8 mouse cellular contexts compared by ENCODE assay signal in genomic region chr17:74316309-74316863, GRCm38 (mm10). TPM values are rescaled to one million over a fixed set of nuclear protein-coding genes. Genes with fewer than 3 reads are reported as not detected.
DNase-seq lines count a peak whose midpoint lies in the region; ATAC-seq and TF ChIP-seq lines count a peak whose summit lies in the region.

No protein-coding gene starts in this region.

- H3K9ac ChIP-seq in ES-E14 (ENCODE audit: insufficient read depth, low read depth, low read length, poor library complexity, severe bottlenecking): peak overlapping the region; percentile 91
- peak overlapping the region; percentile 80 for H3K9ac ChIP-seq in forebrain, embryonic 15.5 days (replicated peaks)
- H3K9ac ChIP-seq in neural tube, embryonic 14.5 days (replicated peaks; ENCODE audit: low read depth, low read length): peak overlapping the region; percentile 72

- peak overlapping the region; percentile 62 for H3K4me2 ChIP-seq in forebrain, embryonic 15.5 days (replicated peaks)
- H3K4me2 ChIP-seq in neural tube, embryonic 14.5 days (ENCODE audit: low read depth, low read length): peak overlapping the region; percentile 84

- H3K9me3 ChIP-seq in ES-E14 (ENCODE audit: control insufficient read depth, insufficient read depth, low read depth, low read length): no peaks in the 10 kb centered on the region
- no peaks in the 10 kb centered on the region for H3K9me3 ChIP-seq in forebrain, embryonic 15.5 days
- no peaks in the 10 kb centered on the region for H3K9me3 ChIP-seq in neural tube, embryonic 14.5 days (ENCODE audit: control insufficient read depth, low read length)

- TF ChIP-seq CTCF in testis, adult 2 months (IDR thresholded peaks at IDR 0.05; ENCODE audit: control insufficient read depth, insufficient read depth, insufficient replicate concordance, low read depth, low read length): no peak

- DNase-seq in ES-E14 (ENCODE audit: low read depth, low spot score): no peak
- peak; percentile 90 for DNase-seq in cerebellum, adult 11-12 months
- DNase-seq in heart, postnatal 25 days (ENCODE audit: low spot score): peak; percentile 85
- DNase-seq in layer of hippocampus, adult 18-20 months (ENCODE audit: low spot score in 2 of 2): peak; percentile 80 to 88
- DNase-seq in lung, adult 18-20 months: peak; percentile 88 to 91

- in situ Hi-C loops in ES-E14 (cut with MboI; ENCODE audit: low sequenced_read_pairs in 2 of 2, unreplicated experiment in 2 of 2): no loop called here

- TF ChIP-seq POLR2A in testis, adult 2 months (IDR thresholded peaks at IDR 0.05; ENCODE audit: control insufficient read depth, low read depth, low read length): peak; percentile 95

- intact Hi-C loops in heart, postnatal 25 days (cut with DNase I): loop anchor here (5.0 kb wide), 1 partner anchor 294 kb away; no protein-coding TSS in a partner anchor

- WGBS in forebrain, embryonic 15.5 days: under 1% methylated on average over 48 of the region's 48 CpGs
- WGBS in neural tube, embryonic 14.5 days: 0% methylated on average over 45 of the region's 48 CpGs

- peaks cover 4% of the 10 kb centered on the region; the same call in 1 of the 2 replicates for H3K36me3 ChIP-seq in ES-E14 (ENCODE audit: control insufficient read depth, insufficient read depth, low read length, poor library complexity, severe bottlenecking)
- no peaks in the 10 kb centered on the region; the same call in 1 of the 2 replicates for H3K36me3 ChIP-seq in forebrain, embryonic 15.5 days
- H3K36me3 ChIP-seq in neural tube, embryonic 14.5 days (ENCODE audit: control insufficient read depth, insufficient read depth, low read length): no peaks in the 10 kb centered on the region; the same call in 1 of the 2 replicates
- peaks cover 1% of the 10 kb centered on the region; the same call in 1 of the 2 replicates for H3K36me3 ChIP-seq in testis, adult 2 months (ENCODE audit: control insufficient read depth, insufficient read depth, low read length)

- H3K4me1 ChIP-seq in ES-E14 (ENCODE audit: control insufficient read depth in 2 of 2, insufficient read depth in 2 of 2, low read length in 2 of 2, poor library complexity in 1 of 2): peaks cover 3 to 4% of the 10 kb centered on the region in 2 experiments; a peak in 2 of 4 replicates
- peaks cover 18% of the 10 kb centered on the region for H3K4me1 ChIP-seq in forebrain, embryonic 15.5 days
- H3K4me1 ChIP-seq in neural tube, embryonic 14.5 days (ENCODE audit: control insufficient read depth, insufficient read depth, low read length): peaks cover 11% of the 10 kb centered on the region
- peaks cover 3% of the 10 kb centered on the region for H3K4me1 ChIP-seq in testis, adult 2 months (ENCODE audit: control insufficient read depth, insufficient read depth, low read length)

- H3K27me3 ChIP-seq in forebrain, embryonic 15.5 days: no peaks in the 10 kb centered on the region
- no peaks in the 10 kb centered on the region for H3K27me3 ChIP-seq in neural tube, embryonic 14.5 days (ENCODE audit: control insufficient read depth, insufficient read depth, low read length)
- no peaks in the 10 kb centered on the region for H3K27me3 ChIP-seq in testis, adult 2 months (ENCODE audit: control insufficient read depth, insufficient read depth, low read length)

- peak; percentile 96 for ATAC-seq in forebrain, embryonic 15.5 days (replicated peaks)
- peak; percentile 97 for ATAC-seq in neural tube, embryonic 14.5 days (ENCODE audit: low read depth)

- H3K27ac ChIP-seq in ES-E14 (ENCODE audit: insufficient read depth, low read depth, low read length, poor library complexity, severe bottlenecking): peak overlapping the region; percentile 91
- H3K27ac ChIP-seq in forebrain, embryonic 15.5 days (replicated peaks): peak overlapping the region; percentile 89
- peak overlapping the region; percentile 72 for H3K27ac ChIP-seq in neural tube, embryonic 14.5 days (ENCODE audit: low read depth, low read length)
- H3K27ac ChIP-seq in testis, adult 2 months (ENCODE audit: control insufficient read depth, insufficient read depth, low read depth, low read length): peak overlapping the region; percentile 92

- peak overlapping the region; percentile 82 to 91 for H3K4me3 ChIP-seq in ES-E14 (ENCODE audit: insufficient read depth in 1 of 2, low read depth in 1 of 2, low read length in 2 of 2, poor library complexity in 1 of 2, severe bottlenecking in 1 of 2)
- peak overlapping the region; percentile 82 for H3K4me3 ChIP-seq in forebrain, embryonic 15.5 days
- peak overlapping the region; percentile 71 for H3K4me3 ChIP-seq in neural tube, embryonic 14.5 days (ENCODE audit: low read depth, low read length)
- H3K4me3 ChIP-seq in testis, adult 2 months (ENCODE audit: control insufficient read depth, low read depth, low read length): peak overlapping the region; percentile 97

TF ChIP-seq in ES-E14, 5 proteins besides CTCF, POLR2A, EP300 and RAD21:
- 0 out of 2 replicates have a peak, but pooled peaks have one; percentile 7 for TF ChIP-seq CHD2 (IDR thresholded peaks at IDR 0.05; ENCODE audit: low read depth, low read length)
- TF ChIP-seq HCFC1 (IDR thresholded peaks at IDR 0.05; ENCODE audit: borderline replicate concordance, insufficient read depth, low read length): 0 out of 2 replicates have a peak, but pooled peaks have one; percentile 36
- no peak for TF ChIP-seq ZC3H11A (IDR thresholded peaks at IDR 0.05; ENCODE audit: borderline replicate concordance, low read depth, low read length)

RNA-seq across cellular contexts. Expression of gene Dpy30, which starts 7.4 kb away (rescaled TPM):
- total RNA-seq in ES-E14 (2012; rRNA removed): 180 TPM in 2 replicates
- 202 and 214 TPM in 2 replicates for polyA plus RNA-seq in forebrain, embryonic 15.5 days (2015; fragmentation: Nextera tagmentation; extraction: Ambion mirVana)
- 10 to 100 TPM; 49.0 to 49.1 TPM for total RNA-seq in heart, postnatal 25 days (2021)
- 10 to 100 TPM; 48.5 to 51.3 TPM for total RNA-seq in layer of hippocampus, adult 18-20 months (2021)
- 225 and 237 TPM in 2 replicates for polyA plus RNA-seq in neural tube, embryonic 14.5 days (2014; fragmentation: Nextera tagmentation; extraction: Ambion mirVana)
- polyA plus RNA-seq in testis, adult 2 months (2012; rRNA removed): 133 and 159 TPM in 2 replicates

RNA-seq across cellular contexts. Expression of gene Memo1, which starts 21.1 kb away (rescaled TPM):
- 59.1 and 66.7 TPM in 2 replicates for total RNA-seq in ES-E14 (2012; rRNA removed)
- polyA plus RNA-seq in forebrain, embryonic 15.5 days (2015; fragmentation: Nextera tagmentation; extraction: Ambion mirVana): 63.9 and 66.1 TPM in 2 replicates
- total RNA-seq in heart, postnatal 25 days (2021): 10 to 100 TPM; 66.8 to 74.1 TPM
- total RNA-seq in layer of hippocampus, adult 18-20 months (2021): 10 to 100 TPM; 40.5 to 44.0 TPM
- 65.7 and 65.8 TPM in 2 replicates for polyA plus RNA-seq in neural tube, embryonic 14.5 days (2014; fragmentation: Nextera tagmentation; extraction: Ambion mirVana)
- 94.5 and 110 TPM in 2 replicates for polyA plus RNA-seq in testis, adult 2 months (2012; rRNA removed)

RNA-seq across cellular contexts. Expression of gene Spast, which starts 22.4 kb away (rescaled TPM):
- total RNA-seq in ES-E14 (2012; rRNA removed): 39.0 and 48.8 TPM in 2 replicates
- polyA plus RNA-seq in forebrain, embryonic 15.5 days (2015; fragmentation: Nextera tagmentation; extraction: Ambion mirVana): 35.1 and 36.4 TPM in 2 replicates
- total RNA-seq in heart, postnatal 25 days (2021): 10 to 100 TPM; 28.6 to 31.0 TPM
- total RNA-seq in layer of hippocampus, adult 18-20 months (2021): 10 to 100 TPM; 53.6 to 55.6 TPM
- 48.5 and 51.5 TPM in 2 replicates for polyA plus RNA-seq in neural tube, embryonic 14.5 days (2014; fragmentation: Nextera tagmentation; extraction: Ambion mirVana)
- 22.0 and 23.3 TPM in 2 replicates for polyA plus RNA-seq in testis, adult 2 months (2012; rRNA removed)
